Mouse (Mus musculus) layer of hippocampus, adult 9-11 months (tissue): ENCODE data around the gene Olfr360.
"Not testable (repeated sequence)": the region's sequence is repeated elsewhere in the genome, so short reads cannot be mapped to it uniquely, and the experiment has no call there.

ENCODE experiments used
- DNase-seq: peaks from one replicate; pipeline ENCODE4 v3.0.0; 2022

Olfr360 gene

DNA sequence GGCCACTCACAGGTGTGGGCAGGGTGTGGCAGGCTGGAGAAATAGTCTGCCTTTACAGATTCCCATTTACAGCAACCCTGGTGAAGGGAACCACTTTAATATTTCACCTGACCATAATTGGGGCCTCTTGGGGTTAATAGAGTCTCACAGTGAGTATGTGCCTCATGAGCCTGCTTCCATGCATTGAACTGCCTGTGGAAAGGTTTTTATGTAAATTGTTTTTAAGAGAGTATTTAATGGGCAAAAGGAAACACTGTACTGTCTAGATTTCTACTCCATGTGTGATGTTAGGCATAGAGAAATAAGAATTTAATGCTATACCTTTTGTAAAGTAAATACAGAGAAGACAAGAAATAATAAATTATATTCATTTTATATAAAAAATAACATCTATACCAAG is at the start of gene Olfr360:
Gene Olfr360, plus strand, starts transcription at position 301 of the 400 bp plus-strand sequence.
- DNase-seq, result no peak

- not testable (repeated sequence) for DNase-seq
Measured at GRCm38 (mm10) chr2:37089190-37089589, 23.6 kb downstream of the Olfr360 start, which contains the start of gene Olfr361. TSS of gene Olfr361 (minus strand) at chr2:37089290.

DNA sequence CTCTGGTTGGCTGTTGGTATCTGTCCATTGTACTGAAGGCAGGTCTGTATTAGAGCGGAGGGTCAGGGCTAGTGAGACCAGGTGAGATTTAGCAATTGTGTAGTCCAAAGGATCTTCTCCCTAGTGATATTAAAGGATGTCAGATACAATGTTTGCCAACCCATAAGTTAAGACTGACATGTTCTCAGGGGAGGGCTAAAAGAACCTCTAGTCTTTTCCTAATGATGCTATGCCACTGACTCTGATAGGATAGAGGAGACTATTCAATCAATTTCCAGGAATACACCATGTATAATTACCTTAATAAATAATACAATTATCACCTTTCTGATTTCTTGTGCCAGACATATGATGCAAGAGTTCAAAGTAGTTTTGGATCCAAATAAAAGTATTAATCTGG is 52.3 kb downstream of the Olfr360 start, which contains the start of gene Olfr362:
Gene Olfr362, minus strand, starts transcription at position 101 of the 400 bp plus-strand sequence.
- DNase-seq, result no peak
